Mouse (Mus musculus): ENCODE data around the gene Lama1.
"Not testable (repeated sequence)": the region's sequence is repeated elsewhere in the genome, so short reads cannot be mapped to it uniquely, and the experiment has no call there.

GRCm38 (mm10) chr17:67841494-67841893 is 144.4 kb downstream of the Lama1 start:
- TF ChIP-seq EP300, CTCF (IDR thresholded peaks at IDR 0.05; ENCODE audit: low read depth): not testable (repeated sequence)
